Mouse (Mus musculus): ENCODE results near the gene Gsc2. TPM values are rescaled to one million over a fixed set of nuclear protein-coding genes. Genes with fewer than 3 reads are reported as not detected.

Gene Gsc2
- polyA plus RNA-seq, 1 experiment from 2014 or later: 0.70 TPM

DNA sequence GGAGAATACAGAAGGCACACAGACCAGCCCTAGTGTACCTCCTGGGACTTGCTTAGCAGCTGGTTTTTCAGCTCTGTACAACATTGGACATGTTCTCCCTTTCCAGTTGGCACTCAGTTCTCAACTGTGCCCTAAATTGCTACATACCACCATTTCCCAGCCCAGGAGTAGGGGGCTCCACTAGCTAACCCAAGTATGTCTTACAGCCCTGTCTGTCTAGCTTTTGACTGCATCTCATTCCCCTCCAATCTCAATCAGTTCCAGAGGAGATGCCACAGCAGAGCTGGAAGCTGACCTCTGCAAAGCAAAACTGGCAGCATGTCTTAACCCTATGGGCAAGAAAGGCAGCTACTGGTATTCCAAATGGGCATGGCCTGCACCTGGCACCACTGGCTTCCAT is 18.8 kb downstream of the Gsc2 start:
- Histone ChIP-seq H3K36me3 (ENCODE audit: control insufficient read depth, insufficient read depth, low read length) (peaks cover 21% of the 10 kb centered on the region), H3K27ac (ENCODE audit: low read depth, low read length) (no peak overlapping the region), H3K27me3 (replicated peaks; ENCODE audit: control insufficient read depth, insufficient read depth, low read length) (no peaks in the 10 kb centered on the region), H3K9me3 (ENCODE audit: control insufficient read depth, low read length) (no peaks in the 10 kb centered on the region), H3K4me3 (ENCODE audit: low read length) (no peak overlapping the region), H3K9ac (ENCODE audit: low read depth, low read length) (no peak overlapping the region), H3K4me1 (ENCODE audit: control insufficient read depth, insufficient read depth, low read depth, low read length) (peaks cover 4% of the 10 kb centered on the region; the same call in 1 of the 2 replicates), H3K4me2 (ENCODE audit: low read length) (no peak overlapping the region)
- ATAC-seq: no peak

DNA sequence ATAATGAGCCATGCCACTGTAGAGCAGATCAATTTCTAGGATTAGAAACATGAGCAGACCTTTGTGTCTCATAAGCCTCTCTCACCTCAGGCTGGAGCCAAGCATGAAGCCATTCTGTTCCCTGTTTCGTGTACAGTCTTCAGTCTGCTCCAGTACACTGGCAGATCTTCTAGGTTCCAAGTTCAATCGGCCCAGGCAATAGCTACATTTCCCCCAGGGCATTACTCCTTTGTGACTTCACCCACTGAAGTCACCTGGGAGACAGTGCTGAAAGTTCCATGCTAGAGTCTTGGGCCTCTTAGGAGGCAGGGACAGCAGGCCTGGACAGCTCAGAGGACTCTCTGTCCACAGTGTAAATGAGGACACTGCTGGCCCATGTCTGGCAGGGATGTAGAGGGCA is 20.9 kb downstream of the Gsc2 start, which contains the start of gene Tssk1:
TSS of gene Tssk1 (plus strand) at position 301 of the 400 bp plus-strand sequence.
- no peaks in the 10 kb centered on the region for H3K9me3 ChIP-seq (ENCODE audit: control insufficient read depth, low read length)
- 85% methylated on average over 2 of the region's 2 CpGs for WGBS
- no peaks in the 10 kb centered on the region for H3K27me3 ChIP-seq (replicated peaks; ENCODE audit: control insufficient read depth, insufficient read depth, low read length)
- ATAC-seq: no peak
- no peak within 1 kb of the TSS for H3K9ac ChIP-seq (ENCODE audit: low read depth, low read length)
- no peak within 1 kb of the TSS for H3K4me2 ChIP-seq (ENCODE audit: low read length)
- peaks cover 7% of the 10 kb centered on the region; the same call in 1 of the 2 replicates for H3K36me3 ChIP-seq (ENCODE audit: control insufficient read depth, insufficient read depth, low read length)
- H3K27ac ChIP-seq (ENCODE audit: low read depth, low read length): no peak within 1 kb of the TSS
- H3K4me3 ChIP-seq (ENCODE audit: low read length): no peak within 1 kb of the TSS
- peaks cover 16% of the 10 kb centered on the region for H3K4me1 ChIP-seq (ENCODE audit: control insufficient read depth, insufficient read depth, low read depth, low read length)

DNA sequence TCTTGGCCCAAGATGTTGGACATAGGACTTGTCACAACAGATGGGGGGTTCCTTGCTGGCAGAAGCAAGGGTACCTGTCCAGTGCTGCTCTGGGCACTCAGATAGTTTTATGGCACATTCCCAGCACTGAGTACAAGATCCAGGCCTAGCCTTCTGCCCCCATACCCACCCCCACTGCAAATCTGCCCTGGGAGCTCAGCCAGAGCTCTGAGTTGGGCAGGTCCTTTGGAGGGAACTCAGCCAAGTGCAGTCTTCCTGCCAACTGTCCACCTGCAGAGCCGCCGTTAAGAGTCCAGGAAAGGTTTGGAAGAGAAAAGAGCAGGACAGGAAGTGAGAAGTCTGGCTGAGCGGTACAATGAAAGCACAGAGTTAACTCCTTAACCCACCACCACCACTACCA is 22.3 kb downstream of the Gsc2 start:
- H3K27ac ChIP-seq (ENCODE audit: low read depth, low read length): no peak overlapping the region
- 45% methylated on average over 3 of the region's 3 CpGs for WGBS
- ATAC-seq: no peak

GRCm38 (mm10) chr16:17891567-17891959 is 23.3 kb downstream of the Gsc2 start, which contains the start of gene Gm20518:
Gene Gm20518, minus strand, starts transcription at chr16:17891671.
- no peaks in the 10 kb centered on the region for H3K27me3 ChIP-seq (replicated peaks; ENCODE audit: control insufficient read depth, insufficient read depth, low read length)
- H3K36me3 ChIP-seq (ENCODE audit: control insufficient read depth, insufficient read depth, low read length): no peaks in the 10 kb centered on the region
- peaks cover 21% of the 10 kb centered on the region for H3K4me1 ChIP-seq (ENCODE audit: control insufficient read depth, insufficient read depth, low read depth, low read length)
- no peaks in the 10 kb centered on the region for H3K9me3 ChIP-seq (ENCODE audit: control insufficient read depth, low read length)
- peak within 1 kb of the TSS; percentile 93 for H3K4me2 ChIP-seq (ENCODE audit: low read length)
- H3K4me3 ChIP-seq (ENCODE audit: low read length): peak within 1 kb of the TSS; percentile 98
- ATAC-seq: peak; percentile 97
- under 1% methylated on average over 38 of the region's 38 CpGs for WGBS
- H3K27ac ChIP-seq (ENCODE audit: low read depth, low read length): peak within 1 kb of the TSS; percentile 97
- H3K9ac ChIP-seq (ENCODE audit: low read depth, low read length): peak within 1 kb of the TSS; percentile 99

More for the DNA sequence above, 22.3 kb downstream of the Gsc2 start:
- no peak overlapping the region for H3K4me2 ChIP-seq (ENCODE audit: low read length)
- H3K36me3 ChIP-seq (ENCODE audit: control insufficient read depth, insufficient read depth, low read length): no peaks in the 10 kb centered on the region
- no peaks in the 10 kb centered on the region for H3K9me3 ChIP-seq (ENCODE audit: control insufficient read depth, low read length)
- no peaks in the 10 kb centered on the region for H3K27me3 ChIP-seq (replicated peaks; ENCODE audit: control insufficient read depth, insufficient read depth, low read length)
- H3K9ac ChIP-seq (ENCODE audit: low read depth, low read length): no peak overlapping the region
- H3K4me1 ChIP-seq (ENCODE audit: control insufficient read depth, insufficient read depth, low read depth, low read length): peaks cover 16% of the 10 kb centered on the region
- H3K4me3 ChIP-seq (ENCODE audit: low read length): no peak overlapping the region

GRCm38 (mm10) chr16:17890917-17891566 is 23.8 kb downstream of the Gsc2 start:
- peak overlapping the region; percentile 97 for H3K27ac ChIP-seq (ENCODE audit: low read depth, low read length)
- peak overlapping the region; percentile 98 for H3K4me3 ChIP-seq (ENCODE audit: low read length)
- WGBS: under 1% methylated on average over 37 of the region's 44 CpGs
- peak overlapping the region; percentile 93 for H3K4me2 ChIP-seq (ENCODE audit: low read length)
- peak; percentile 75 for ATAC-seq
- no peaks in the 10 kb centered on the region for H3K9me3 ChIP-seq (ENCODE audit: control insufficient read depth, low read length)
- peaks cover 23% of the 10 kb centered on the region for H3K4me1 ChIP-seq (ENCODE audit: control insufficient read depth, insufficient read depth, low read depth, low read length)
- H3K9ac ChIP-seq (ENCODE audit: low read depth, low read length): peak overlapping the region; percentile 99
- no peaks in the 10 kb centered on the region for H3K36me3 ChIP-seq (ENCODE audit: control insufficient read depth, insufficient read depth, low read length)
- H3K27me3 ChIP-seq (replicated peaks; ENCODE audit: control insufficient read depth, insufficient read depth, low read length): no peaks in the 10 kb centered on the region

DNA sequence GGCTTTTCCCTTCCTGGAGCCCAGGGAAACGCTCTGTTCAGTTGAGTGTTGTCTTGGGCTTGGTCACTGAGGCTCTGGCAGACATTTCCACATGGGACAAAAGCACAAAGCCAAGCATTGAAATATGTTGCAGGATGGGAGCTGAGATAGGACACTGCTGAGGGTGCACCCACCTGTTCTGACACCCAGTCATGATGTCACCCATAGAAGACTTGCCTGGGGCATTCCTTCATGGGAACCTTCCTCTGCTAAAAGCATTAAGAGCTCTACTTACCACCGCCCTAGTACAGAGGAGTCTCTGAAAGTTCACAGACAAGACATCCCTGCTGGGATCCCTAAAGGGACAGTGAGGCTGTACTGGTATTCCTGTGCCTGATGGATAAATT is 24.5 kb downstream of the Gsc2 start:
- no peak for ATAC-seq
- peaks cover 24% of the 10 kb centered on the region for H3K4me1 ChIP-seq (ENCODE audit: control insufficient read depth, insufficient read depth, low read depth, low read length)
- no peaks in the 10 kb centered on the region for H3K9me3 ChIP-seq (ENCODE audit: control insufficient read depth, low read length)
- H3K4me2 ChIP-seq (ENCODE audit: low read length): peak overlapping the region; percentile 93
- 37% methylated on average over 2 of the region's 2 CpGs for WGBS
- H3K27me3 ChIP-seq (replicated peaks; ENCODE audit: control insufficient read depth, insufficient read depth, low read length): no peaks in the 10 kb centered on the region
- no peaks in the 10 kb centered on the region for H3K36me3 ChIP-seq (ENCODE audit: control insufficient read depth, insufficient read depth, low read length)
- H3K9ac ChIP-seq (ENCODE audit: low read depth, low read length): peak overlapping the region; percentile 99
- peak overlapping the region; percentile 98 for H3K4me3 ChIP-seq (ENCODE audit: low read length)
- no peak overlapping the region for H3K27ac ChIP-seq (ENCODE audit: low read depth, low read length)

DNA sequence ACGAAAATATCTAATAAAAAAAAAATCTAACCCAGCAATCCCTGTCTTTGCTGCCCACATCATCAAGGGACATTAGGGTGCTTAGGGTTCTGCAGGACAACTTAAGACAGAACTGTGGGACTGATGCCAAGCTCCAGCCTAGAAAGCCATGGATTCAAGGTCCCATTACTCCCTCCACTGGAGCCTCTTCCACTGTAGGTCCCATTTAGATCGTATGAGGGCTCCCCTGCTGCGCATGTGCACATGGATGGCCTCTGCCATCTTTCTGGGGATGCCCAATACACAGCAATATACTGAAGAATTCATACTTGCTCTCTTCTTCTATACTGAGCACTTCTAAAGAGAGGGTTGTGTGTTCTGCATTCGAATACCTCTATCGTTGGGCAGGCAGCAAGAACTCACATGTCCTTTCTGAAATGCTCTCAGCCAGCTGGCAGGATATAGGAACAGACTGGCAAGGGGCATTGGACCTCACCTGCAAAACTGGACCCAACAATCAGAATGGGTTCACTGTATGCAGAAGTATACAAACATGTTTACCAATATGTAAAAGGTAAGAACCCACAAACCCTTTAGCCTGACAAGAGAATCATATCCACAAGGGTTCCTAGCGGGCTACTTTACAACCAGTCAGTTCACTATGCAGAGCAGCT is 25.0 kb downstream of the Gsc2 start:
- H3K9me3 ChIP-seq (ENCODE audit: control insufficient read depth, low read length): no peaks in the 10 kb centered on the region
- H3K4me2 ChIP-seq (ENCODE audit: low read length): peak overlapping the region; percentile 93
- no peak for ATAC-seq
- H3K4me3 ChIP-seq (ENCODE audit: low read length): peak overlapping the region; percentile 98
- WGBS: 77% methylated on average over 6 of the region's 6 CpGs
- no peaks in the 10 kb centered on the region for H3K27me3 ChIP-seq (replicated peaks; ENCODE audit: control insufficient read depth, insufficient read depth, low read length)
- H3K36me3 ChIP-seq (ENCODE audit: control insufficient read depth, insufficient read depth, low read length): no peaks in the 10 kb centered on the region
- peak overlapping the region; percentile 99 for H3K9ac ChIP-seq (ENCODE audit: low read depth, low read length)
- no peak overlapping the region for H3K27ac ChIP-seq (ENCODE audit: low read depth, low read length)
- H3K4me1 ChIP-seq (ENCODE audit: control insufficient read depth, insufficient read depth, low read depth, low read length): peaks cover 24% of the 10 kb centered on the region

DNA sequence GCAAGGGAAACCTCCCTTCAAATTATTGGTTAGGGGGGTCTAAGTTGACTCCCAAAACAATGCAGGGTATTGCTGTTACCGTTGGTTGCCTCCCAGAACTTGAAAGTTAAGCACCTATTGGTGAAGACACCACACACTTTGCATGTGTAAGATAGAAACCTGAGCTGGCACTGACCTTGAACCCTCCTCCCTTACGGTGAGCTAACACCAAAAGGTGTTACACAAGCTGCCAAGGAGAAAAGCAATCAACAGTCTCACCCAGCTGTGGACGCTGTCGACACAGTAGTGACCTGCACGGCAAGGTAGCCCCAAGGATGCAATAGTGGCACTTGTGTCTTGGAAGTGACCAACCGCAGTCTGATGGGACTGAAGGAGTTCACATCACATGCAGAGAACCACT is 30.7 kb downstream of the Gsc2 start:
- Histone ChIP-seq H3K27ac (ENCODE audit: low read depth, low read length) (no peak overlapping the region), H3K9ac (ENCODE audit: low read depth, low read length) (no peak overlapping the region), H3K4me2 (ENCODE audit: low read length) (no peak overlapping the region), H3K27me3 (replicated peaks; ENCODE audit: control insufficient read depth, insufficient read depth, low read length) (no peaks in the 10 kb centered on the region), H3K9me3 (ENCODE audit: control insufficient read depth, low read length) (no peaks in the 10 kb centered on the region), H3K4me1 (ENCODE audit: control insufficient read depth, insufficient read depth, low read depth, low read length) (peaks cover 7% of the 10 kb centered on the region), H3K4me3 (ENCODE audit: low read length) (no peak overlapping the region), H3K36me3 (ENCODE audit: control insufficient read depth, insufficient read depth, low read length) (no peaks in the 10 kb centered on the region)
- ATAC-seq: no peak
- 90% methylated on average over 6 of the region's 6 CpGs for WGBS

GRCm38 (mm10) chr16:17882196-17882595 is 32.7 kb downstream of the Gsc2 start:
- no peak overlapping the region for H3K9ac ChIP-seq (ENCODE audit: low read depth, low read length)
- no peak overlapping the region for H3K4me2 ChIP-seq (ENCODE audit: low read length)
- no peaks in the 10 kb centered on the region for H3K27me3 ChIP-seq (replicated peaks; ENCODE audit: control insufficient read depth, insufficient read depth, low read length)
- peaks cover 7% of the 10 kb centered on the region for H3K4me1 ChIP-seq (ENCODE audit: control insufficient read depth, insufficient read depth, low read depth, low read length)
- no peak for ATAC-seq
- H3K9me3 ChIP-seq (ENCODE audit: control insufficient read depth, low read length): no peaks in the 10 kb centered on the region
- H3K4me3 ChIP-seq (ENCODE audit: low read length): no peak overlapping the region
- H3K27ac ChIP-seq (ENCODE audit: low read depth, low read length): no peak overlapping the region
- H3K36me3 ChIP-seq (ENCODE audit: control insufficient read depth, insufficient read depth, low read length): 0 out of 2 replicates have a peak, but pooled peaks cover under 1% of the 10 kb centered on the region
